Mouse (Mus musculus): Measurements from ENCODE around the gene Olfr982.

- TF ChIP-seq POLR2A (IDR thresholded peaks at IDR 0.05; ENCODE audit: extremely low read depth, insufficient read depth, low read length) (no peak), CTCF (IDR thresholded peaks at IDR 0.05; ENCODE audit: low read depth, low read length) (no peak)
Observed at GRCm38 (mm10) chr9:40050138-40050537, 23.5 kb upstream of the Olfr982 start.

Data from liver, adult 2 months (tissue).